Mouse (Mus musculus): ENCODE data around the gene Kmt2b. TPM values are rescaled to one million over a fixed set of nuclear protein-coding genes. Genes with fewer than 3 reads are reported as not detected.

Gene Kmt2b
- polyA plus RNA-seq, 1 experiment from 2014 or later: 4.2 TPM

DNA sequence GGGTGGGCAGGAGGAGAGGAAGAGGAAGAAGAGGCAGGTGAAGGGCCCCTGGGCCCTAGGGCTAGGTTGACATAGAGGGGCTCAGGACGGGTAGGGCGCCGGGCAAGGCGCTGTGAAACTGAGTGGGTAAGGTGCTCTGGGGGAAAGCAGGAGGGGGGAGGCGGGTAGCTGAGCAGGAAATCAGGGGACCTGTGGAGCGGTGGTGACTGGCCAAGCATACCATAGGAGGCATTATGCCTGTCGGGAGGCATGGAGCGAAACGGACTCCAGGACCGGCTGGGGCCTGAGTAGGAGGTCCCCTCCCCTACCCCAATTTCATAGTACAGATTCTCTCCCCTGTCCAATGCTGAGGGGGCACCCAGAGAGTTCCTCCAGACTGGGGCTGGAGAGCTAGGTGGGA lies 65.7 kb downstream of the Kmt2b start:
- no peaks in the 10 kb centered on the region for H3K4me1 ChIP-seq (ENCODE audit: control insufficient read depth, insufficient read depth, low read length)
- no peak overlapping the region for H3K27ac ChIP-seq (ENCODE audit: low read length)
- 83% methylated on average over 10 of the region's 10 CpGs for WGBS
- H3K27me3 ChIP-seq (ENCODE audit: control insufficient read depth, insufficient read depth, low read length): no peaks in the 10 kb centered on the region; the same call in 1 of the 2 replicates
- H3K9me3 ChIP-seq (replicated peaks; ENCODE audit: control insufficient read depth, low read length): no peaks in the 10 kb centered on the region
- H3K9ac ChIP-seq (ENCODE audit: low read length): no peak overlapping the region
- no peak overlapping the region for H3K4me3 ChIP-seq (ENCODE audit: low read length)
- H3K36me3 ChIP-seq (ENCODE audit: control insufficient read depth, insufficient read depth): peaks cover 17% of the 10 kb centered on the region
- ATAC-seq (replicated peaks; ENCODE audit: extremely low read depth, insufficient read depth, low FRiP score): no peak
- no peak overlapping the region for H3K4me2 ChIP-seq (ENCODE audit: low read depth, low read length)

DNA sequence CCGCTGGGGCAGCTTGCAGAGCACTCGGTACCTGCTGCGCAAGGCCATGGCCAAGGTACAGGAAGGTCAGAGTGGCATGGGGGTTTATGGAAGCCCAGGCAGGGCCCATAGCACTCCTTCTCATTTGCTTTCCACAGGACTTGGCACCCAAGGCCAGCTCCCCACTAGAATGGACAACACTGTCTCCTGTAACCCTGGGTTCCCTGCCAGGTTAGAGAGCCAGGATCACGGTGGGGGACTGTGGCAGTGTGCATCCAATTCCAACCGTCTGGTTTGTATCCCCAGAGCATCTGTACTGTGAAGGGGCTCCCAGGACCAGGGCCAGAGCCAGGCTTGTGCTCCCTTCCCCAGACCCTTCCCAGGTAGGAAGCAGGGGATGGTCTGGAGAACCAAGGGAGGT lies 67.7 kb downstream of the Kmt2b start:
- no peak overlapping the region for H3K27ac ChIP-seq (ENCODE audit: low read length)
- H3K36me3 ChIP-seq (ENCODE audit: control insufficient read depth, insufficient read depth): peaks cover 14% of the 10 kb centered on the region; the same call in 1 of the 2 replicates
- no peaks in the 10 kb centered on the region for H3K9me3 ChIP-seq (replicated peaks; ENCODE audit: control insufficient read depth, low read length)
- no peaks in the 10 kb centered on the region for H3K4me1 ChIP-seq (ENCODE audit: control insufficient read depth, insufficient read depth, low read length)
- no peak overlapping the region for H3K9ac ChIP-seq (ENCODE audit: low read length)
- 78% methylated on average over 5 of the region's 5 CpGs for WGBS
- H3K4me3 ChIP-seq (ENCODE audit: low read length): no peak overlapping the region
- no peaks in the 10 kb centered on the region; the same call in 1 of the 2 replicates for H3K27me3 ChIP-seq (ENCODE audit: control insufficient read depth, insufficient read depth, low read length)
- H3K4me2 ChIP-seq (ENCODE audit: low read depth, low read length): no peak overlapping the region
- no peak for ATAC-seq (replicated peaks; ENCODE audit: extremely low read depth, insufficient read depth, low FRiP score)

DNA sequence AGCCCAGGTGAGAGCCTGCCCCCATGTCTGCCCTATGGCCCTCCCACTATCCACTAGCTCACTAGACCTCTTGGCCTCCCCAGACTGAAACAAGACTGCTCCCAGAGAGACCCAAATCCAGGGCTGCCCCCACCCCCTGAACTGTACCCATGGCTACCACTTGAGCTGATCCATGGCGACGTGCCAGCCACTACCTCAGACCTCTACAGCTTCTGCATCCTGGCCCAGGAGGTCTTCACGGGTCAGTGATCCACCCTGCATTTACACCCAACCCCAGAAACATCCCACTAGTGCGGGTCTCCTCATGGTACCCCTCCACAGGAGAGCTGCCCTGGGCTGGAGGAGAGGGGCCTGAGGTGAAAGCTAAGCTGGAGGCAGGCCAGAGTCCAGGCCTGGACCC lies 68.1 kb downstream of the Kmt2b start:
- no peak overlapping the region for H3K4me2 ChIP-seq (ENCODE audit: low read depth, low read length)
- H3K27me3 ChIP-seq (ENCODE audit: control insufficient read depth, insufficient read depth, low read length): no peaks in the 10 kb centered on the region; the same call in 1 of the 2 replicates
- WGBS: 72% methylated on average over 4 of the region's 4 CpGs
- H3K4me3 ChIP-seq (ENCODE audit: low read length): no peak overlapping the region
- no peak overlapping the region for H3K9ac ChIP-seq (ENCODE audit: low read length)
- peaks cover 10% of the 10 kb centered on the region; the same call in 1 of the 2 replicates for H3K36me3 ChIP-seq (ENCODE audit: control insufficient read depth, insufficient read depth)
- H3K4me1 ChIP-seq (ENCODE audit: control insufficient read depth, insufficient read depth, low read length): no peaks in the 10 kb centered on the region
- ATAC-seq (replicated peaks; ENCODE audit: extremely low read depth, insufficient read depth, low FRiP score): no peak
- H3K27ac ChIP-seq (ENCODE audit: low read length): no peak overlapping the region
- H3K9me3 ChIP-seq (replicated peaks; ENCODE audit: control insufficient read depth, low read length): no peaks in the 10 kb centered on the region

Small RNAs within 50 kb of the gene (microRNA-seq; reads per million reads assigned to microRNA genes)
- 2.6 reads per million, percentile 7 among the genes with 10 or more reads in this experiment for gene Gm38670
- not detected for gene Mir3569

Other genes with a start within 250 kb of the Kmt2b start
- gene Lrfn3, start 226.0 kb downstream of the Kmt2b start, polyA plus RNA-seq (2015; fragmentation: Nextera tagmentation; extraction: Ambion mirVana): 1.2 and 1.4 TPM in 2 replicates
- 32.2 and 34.7 TPM in 2 replicates for gene Tyrobp, start 175.0 kb downstream of the Kmt2b start, polyA plus RNA-seq (2015; fragmentation: Nextera tagmentation; extraction: Ambion mirVana)
- gene Hcst, start 168.9 kb downstream of the Kmt2b start, polyA plus RNA-seq (2015; fragmentation: Nextera tagmentation; extraction: Ambion mirVana): 2.2 and 4.6 TPM in 2 replicates
- 1.7 and 1.8 TPM in 2 replicates for gene Nfkbid, start 167.0 kb downstream of the Kmt2b start, polyA plus RNA-seq (2015; fragmentation: Nextera tagmentation; extraction: Ambion mirVana)
- gene Aplp1, start 143.2 kb downstream of the Kmt2b start, polyA plus RNA-seq (2015; fragmentation: Nextera tagmentation; extraction: Ambion mirVana): 11.1 and 13.5 TPM in 2 replicates
- 0.15 and 0.20 TPM in 2 replicates for gene Kirrel2, start 131.0 kb downstream of the Kmt2b start, polyA plus RNA-seq (2015; fragmentation: Nextera tagmentation; extraction: Ambion mirVana)
- 0.19 TPM in 1 of 2 replicates, not detected in the other for gene Nphs1, start 130.4 kb downstream of the Kmt2b start, polyA plus RNA-seq (2015; fragmentation: Nextera tagmentation; extraction: Ambion mirVana)
- gene Prodh2, start 95.1 kb downstream of the Kmt2b start, polyA plus RNA-seq (2015; fragmentation: Nextera tagmentation; extraction: Ambion mirVana): 0.09 TPM in 1 of 2 replicates, not detected in the other
- gene Arhgap33, start 53.7 kb downstream of the Kmt2b start, polyA plus RNA-seq (2015; fragmentation: Nextera tagmentation; extraction: Ambion mirVana): 7.3 and 8.2 TPM in 2 replicates
- 204 and 205 TPM in 2 replicates for gene Hspb6, start 36.5 kb downstream of the Kmt2b start, polyA plus RNA-seq (2015; fragmentation: Nextera tagmentation; extraction: Ambion mirVana)
- gene Proser3, start 36.4 kb downstream of the Kmt2b start, polyA plus RNA-seq (2015; fragmentation: Nextera tagmentation; extraction: Ambion mirVana): 6.6 and 8.4 TPM in 2 replicates
- 33.6 and 40.1 TPM in 2 replicates for gene Lin37, start 28.9 kb downstream of the Kmt2b start, polyA plus RNA-seq (2015; fragmentation: Nextera tagmentation; extraction: Ambion mirVana)
- 102 and 104 TPM in 2 replicates for gene U2af1l4, start 25.4 kb downstream of the Kmt2b start, polyA plus RNA-seq (2015; fragmentation: Nextera tagmentation; extraction: Ambion mirVana)
- gene Gm49396, start 25.4 kb downstream of the Kmt2b start, polyA plus RNA-seq (2015; fragmentation: Nextera tagmentation; extraction: Ambion mirVana): 11.4 and 12.0 TPM in 2 replicates
- gene Psenen, start 25.1 kb downstream of the Kmt2b start, polyA plus RNA-seq (2015; fragmentation: Nextera tagmentation; extraction: Ambion mirVana): 111 and 123 TPM in 2 replicates
- gene Igflr1, start 23.3 kb downstream of the Kmt2b start, polyA plus RNA-seq (2015; fragmentation: Nextera tagmentation; extraction: Ambion mirVana): 3.9 and 5.3 TPM in 2 replicates
- gene Zbtb32, start 10.2 kb upstream of the Kmt2b start, polyA plus RNA-seq (2015; fragmentation: Nextera tagmentation; extraction: Ambion mirVana): 0.24 and 0.51 TPM in 2 replicates
- 0.47 and 0.49 TPM in 2 replicates for gene Upk1a, start 24.1 kb upstream of the Kmt2b start, polyA plus RNA-seq (2015; fragmentation: Nextera tagmentation; extraction: Ambion mirVana)
- gene Cox6b1, start 37.4 kb upstream of the Kmt2b start, polyA plus RNA-seq (2015; fragmentation: Nextera tagmentation; extraction: Ambion mirVana): 1,996 and 2,229 TPM in 2 replicates
- gene Etv2, start 47.1 kb upstream of the Kmt2b start, polyA plus RNA-seq (2015; fragmentation: Nextera tagmentation; extraction: Ambion mirVana): not detected in 2 replicates
- gene Rbm42, start 61.6 kb upstream of the Kmt2b start, polyA plus RNA-seq (2015; fragmentation: Nextera tagmentation; extraction: Ambion mirVana): 84.5 and 85.8 TPM in 2 replicates
- 32.2 and 32.6 TPM in 2 replicates for gene Haus5, start 76.3 kb upstream of the Kmt2b start, polyA plus RNA-seq (2015; fragmentation: Nextera tagmentation; extraction: Ambion mirVana)
- gene Pmis2, start 82.9 kb upstream of the Kmt2b start, polyA plus RNA-seq (2015; fragmentation: Nextera tagmentation; extraction: Ambion mirVana): not detected in 2 replicates
- 1.0 and 1.8 TPM in 2 replicates for gene 2200002J24Rik, start 110.2 kb upstream of the Kmt2b start, polyA plus RNA-seq (2015; fragmentation: Nextera tagmentation; extraction: Ambion mirVana)
- gene Atp4a, start 123.5 kb upstream of the Kmt2b start, polyA plus RNA-seq (2015; fragmentation: Nextera tagmentation; extraction: Ambion mirVana): 0.37 and 0.39 TPM in 2 replicates
- 197 and 203 TPM in 2 replicates for gene Tmem147, start 140.8 kb upstream of the Kmt2b start, polyA plus RNA-seq (2015; fragmentation: Nextera tagmentation; extraction: Ambion mirVana)
- gene Gapdhs, start 155.0 kb upstream of the Kmt2b start, polyA plus RNA-seq (2015; fragmentation: Nextera tagmentation; extraction: Ambion mirVana): 0.21 and 0.47 TPM in 2 replicates
- gene Sbsn, start 162.7 kb upstream of the Kmt2b start, polyA plus RNA-seq (2015; fragmentation: Nextera tagmentation; extraction: Ambion mirVana): 1.6 and 1.8 TPM in 2 replicates
- 5.2 and 5.9 TPM in 2 replicates for gene Dmkn, start 175.0 kb upstream of the Kmt2b start, polyA plus RNA-seq (2015; fragmentation: Nextera tagmentation; extraction: Ambion mirVana)
- gene Krtdap, start 199.2 kb upstream of the Kmt2b start, polyA plus RNA-seq (2015; fragmentation: Nextera tagmentation; extraction: Ambion mirVana): 2.0 and 2.7 TPM in 2 replicates
- 0.26 and 0.45 TPM in 2 replicates for gene Ffar2, start 235.0 kb upstream of the Kmt2b start, polyA plus RNA-seq (2015; fragmentation: Nextera tagmentation; extraction: Ambion mirVana)

Data from heart, embryonic 16.5 days (tissue).